In the genomic region with DNA sequence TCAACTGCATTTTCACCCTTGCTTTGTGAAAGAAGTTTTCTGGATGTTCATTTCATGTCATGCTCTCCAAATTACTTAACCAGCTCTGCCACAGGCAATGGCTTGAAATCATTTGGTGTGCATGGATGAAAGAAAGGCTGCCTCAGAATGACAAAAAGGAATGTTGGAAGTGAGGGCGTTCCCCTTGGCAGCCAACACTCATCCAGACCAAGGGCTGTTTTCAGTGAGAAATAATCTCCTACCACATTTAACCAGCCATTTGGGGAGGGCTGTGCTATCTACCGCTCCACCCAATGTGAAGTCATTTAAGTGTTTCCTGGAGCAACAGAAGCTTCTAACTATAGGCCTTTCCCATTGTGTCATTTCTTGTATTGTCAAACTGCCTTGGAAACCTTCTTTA, we compare ENCODE assay signal across 18 mouse cellular contexts.
DNase-seq lines count a peak whose midpoint lies in the region.
"Had no signal": no experiment of that assay in that cellular context is flagged by ENCODE, and none has a peak within 500 bp of the region (broad histone marks: within the 10 kb centered on the region; RNA-seq: fewer than 3 reads in every experiment).

No protein-coding gene starts in this region.

- intact Hi-C loops in heart, postnatal 25 days (cut with DNase I): no loop called here

- DNase-seq in gastrocnemius, adult 18-20 months (ENCODE audit: low spot score): peak; percentile 18
- DNase-seq in gastrocnemius, adult 8-10 months (ENCODE audit: low spot score in 2 of 2): no peak
- DNase-seq in heart, adult 8-10 months (ENCODE audit: low spot score): peak; percentile 3
- no peak for DNase-seq in heart, postnatal 25 days (ENCODE audit: low spot score)
- peak; percentile 2 for DNase-seq in lung, postnatal 10 days
- DNase-seq in lung, adult 18-20 months: no peak
- DNase-seq in lung, postnatal 36 days: peak; percentile 11
- DNase-seq in ovary, postnatal 36 days (ENCODE audit: low spot score): no peak
- DNase-seq: adrenal gland, postnatal 10 days; cerebellum, adult 11 months; cerebellum, adult 9-10 months; cerebellum, postnatal 36 days; kidney, adult 9 months; kidney, postnatal 14 days; liver, postnatal 0 days; right cerebral cortex, adult 18-20 months; thymus, adult 18-20 months; thymus, postnatal 36 days had no signal

Comparison
In these comparisons a context has a peak if more than half of its experiments do, and no peak if none do; other contexts are left out.
1. DNase-seq: peak in gastrocnemius, adult 18-20 months (single experiment), heart, adult 8-10 months (single experiment), lung, postnatal 10 days (single experiment) and lung, postnatal 36 days (single experiment); none in gastrocnemius, adult 8-10 months (0 of 2), heart, postnatal 25 days (single experiment), lung, adult 18-20 months (0 of 2) and ovary, postnatal 36 days (single experiment).